Mouse (Mus musculus) 3T3-L1 (cell line): ENCODE measurements around the gene Ap3d1.

Experiments
- DNase-seq: peaks from one replicate; pipeline ENCODE4 v3.0.0-alpha.2; 2015; ENCODE audit warnings: low read depth, low spot score

Gene Ap3d1

DNA sequence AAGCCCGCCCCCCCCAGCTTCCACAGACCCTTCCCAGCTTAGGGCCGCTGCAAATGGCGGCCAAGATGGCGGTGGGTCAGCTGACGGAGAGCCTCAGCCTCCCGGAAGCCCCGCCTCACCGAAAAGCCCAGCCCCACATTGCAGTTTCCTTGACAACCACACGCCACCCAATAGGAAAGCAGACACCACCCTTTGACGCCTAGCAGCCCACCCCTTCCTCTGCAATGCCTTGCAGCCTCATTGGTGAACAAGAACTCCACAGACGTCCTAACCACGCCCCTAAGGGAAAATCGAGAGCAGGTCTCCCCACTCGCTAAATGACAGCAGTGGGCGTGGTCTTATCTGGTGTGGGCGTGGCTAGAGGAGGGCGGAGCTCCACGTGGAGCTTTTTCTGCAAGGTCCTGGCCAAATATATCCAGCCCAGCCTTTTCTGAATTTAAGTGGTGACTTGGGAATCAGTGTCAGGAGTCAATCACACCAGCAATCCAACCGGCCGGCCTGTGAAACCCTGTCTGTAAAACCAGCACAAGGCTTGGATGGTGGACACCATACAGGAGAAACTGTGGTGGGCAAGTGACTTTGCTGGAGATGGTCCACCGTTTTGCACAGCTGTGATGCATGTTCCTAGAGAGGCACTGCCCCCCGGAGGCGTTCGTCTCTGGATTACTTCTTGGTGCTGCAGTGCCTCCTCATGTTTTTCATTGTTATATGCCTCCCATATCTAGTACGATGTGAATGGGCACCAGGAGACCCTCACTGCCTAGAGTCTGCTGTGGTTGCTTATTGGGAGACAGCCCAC, at the start of gene Ap3d1:
TSS of gene Ap3d1 (minus strand) at position 85 of the 799 bp plus-strand sequence.
- DNase-seq: peak; percentile 100

DNA sequence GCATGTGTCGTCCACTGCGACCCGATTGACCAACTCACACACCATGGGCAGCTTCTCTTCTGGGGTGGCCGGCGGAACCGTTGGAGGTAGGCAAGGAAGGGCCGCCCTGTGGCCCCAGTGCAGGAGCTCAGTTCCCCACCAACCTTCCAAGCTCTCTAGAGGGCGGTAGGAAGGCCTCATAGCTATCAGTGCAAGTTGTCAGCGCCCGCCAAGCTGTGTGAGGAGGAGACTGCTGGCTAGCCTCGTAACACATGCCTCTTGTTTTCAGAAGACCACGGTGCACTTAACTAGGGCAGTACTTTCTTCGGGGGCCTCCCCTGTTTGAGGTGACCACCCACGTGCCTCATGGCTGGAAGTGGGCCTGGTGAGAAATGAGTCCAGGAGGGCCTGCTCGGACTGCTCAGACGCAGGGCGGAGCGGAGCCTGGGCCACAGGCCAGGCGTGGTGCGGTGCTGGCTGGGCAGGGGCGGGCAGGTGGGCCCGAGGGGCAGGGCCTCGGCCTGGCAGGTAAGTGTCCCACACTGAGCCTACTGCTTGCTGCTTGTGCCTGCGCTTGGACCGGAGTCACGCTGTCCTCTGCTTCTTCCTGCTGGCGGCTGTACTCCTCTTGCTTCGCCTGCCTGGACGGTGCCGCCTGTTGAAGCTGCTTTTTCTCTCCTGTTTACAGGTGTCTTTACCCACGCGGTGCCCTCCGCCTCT, 49.6 kb upstream of the Ap3d1 start:
- DNase-seq: no peak

DNA sequence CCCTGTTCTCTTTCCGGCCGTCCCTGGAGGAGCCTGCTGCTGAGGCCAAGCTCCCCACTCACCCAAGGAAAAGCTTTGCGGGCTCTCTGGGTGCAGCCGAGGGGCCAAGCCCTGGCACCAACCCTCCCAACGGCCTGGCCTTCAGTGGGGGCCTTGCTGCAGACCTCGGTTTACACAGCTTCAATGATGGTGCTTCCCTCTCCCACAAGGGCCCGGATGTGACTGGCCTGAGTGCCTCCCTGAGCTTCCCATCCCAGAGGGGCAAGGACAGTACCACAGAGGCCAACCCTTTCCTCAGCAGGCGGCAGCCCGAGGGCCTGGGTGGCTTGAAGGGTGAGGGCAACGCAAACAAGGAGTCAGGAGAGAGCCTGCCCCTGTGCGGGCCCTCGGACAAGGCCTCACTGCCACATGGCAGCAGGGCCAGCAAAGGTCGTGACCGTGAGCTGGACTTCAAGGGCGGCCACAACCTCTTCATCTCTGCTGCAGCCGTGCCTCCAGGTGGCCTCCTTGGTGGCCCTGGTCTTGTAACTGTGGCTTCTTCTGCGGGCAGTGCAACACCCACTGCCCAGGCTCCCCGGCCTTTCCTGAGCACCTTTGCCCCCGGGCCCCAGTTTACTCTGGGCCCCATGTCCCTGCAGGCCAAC, 48.8 kb upstream of the Ap3d1 start:
- no peak for DNase-seq

DNA sequence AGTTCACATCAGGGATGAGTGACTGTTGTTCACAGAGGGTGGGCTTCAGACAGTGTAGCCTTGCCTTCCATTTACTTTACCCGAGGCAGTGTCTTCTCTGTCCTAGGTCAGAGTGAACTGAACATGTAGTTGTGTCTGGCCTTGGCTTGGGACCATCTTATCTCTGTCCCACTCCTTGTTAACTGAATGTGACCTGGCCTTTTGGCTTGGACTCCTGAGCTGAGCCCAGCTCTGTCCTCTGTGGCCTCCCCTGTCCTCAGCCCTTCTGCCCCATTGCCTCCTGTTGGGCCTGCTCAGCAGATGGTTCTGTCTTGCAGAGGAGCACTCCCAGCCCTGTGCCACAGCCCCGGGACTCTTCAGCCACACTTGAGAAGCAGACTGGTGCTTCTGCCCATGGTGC, 45.5 kb upstream of the Ap3d1 start:
- no peak for DNase-seq

DNA sequence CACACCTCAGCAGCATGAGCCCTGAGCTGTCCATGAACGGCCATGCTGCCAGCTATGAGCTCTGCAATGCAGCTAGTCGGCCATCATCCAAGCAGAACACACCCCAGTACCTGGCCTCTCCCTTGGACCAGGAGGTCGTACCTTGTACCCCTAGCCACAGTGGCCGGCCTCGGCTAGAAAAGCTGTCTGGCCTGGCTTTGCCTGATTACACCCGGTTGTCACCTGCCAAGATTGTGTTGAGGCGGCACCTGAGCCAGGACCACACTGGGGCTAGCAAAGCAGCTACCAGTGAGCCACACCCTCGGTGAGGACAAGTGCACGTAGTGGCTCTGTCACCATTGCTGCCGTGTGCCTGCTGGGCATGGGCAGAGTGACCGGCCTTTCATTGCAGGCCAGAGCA, 43.9 kb upstream of the Ap3d1 start:
- no peak for DNase-seq

DNA sequence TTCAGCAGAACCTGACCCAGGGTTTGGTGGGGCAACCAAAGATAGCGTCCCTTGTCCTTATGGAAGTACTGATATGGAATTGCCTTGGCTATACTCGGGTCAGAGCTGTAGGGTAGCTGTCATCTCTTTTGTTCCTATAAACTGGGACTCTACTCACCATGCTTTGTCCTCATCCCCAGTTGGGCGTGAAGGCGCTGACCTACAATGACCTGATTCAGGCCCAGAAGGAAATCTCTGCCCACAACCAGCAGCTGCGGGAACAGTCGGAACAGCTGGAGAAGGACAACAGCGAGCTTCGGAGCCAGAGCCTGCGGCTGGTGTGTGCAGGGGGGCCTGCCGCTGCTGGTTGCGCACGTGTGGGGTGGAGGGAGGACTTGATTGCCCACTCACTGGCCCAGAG, 42.8 kb upstream of the Ap3d1 start:
- DNase-seq: no peak

DNA sequence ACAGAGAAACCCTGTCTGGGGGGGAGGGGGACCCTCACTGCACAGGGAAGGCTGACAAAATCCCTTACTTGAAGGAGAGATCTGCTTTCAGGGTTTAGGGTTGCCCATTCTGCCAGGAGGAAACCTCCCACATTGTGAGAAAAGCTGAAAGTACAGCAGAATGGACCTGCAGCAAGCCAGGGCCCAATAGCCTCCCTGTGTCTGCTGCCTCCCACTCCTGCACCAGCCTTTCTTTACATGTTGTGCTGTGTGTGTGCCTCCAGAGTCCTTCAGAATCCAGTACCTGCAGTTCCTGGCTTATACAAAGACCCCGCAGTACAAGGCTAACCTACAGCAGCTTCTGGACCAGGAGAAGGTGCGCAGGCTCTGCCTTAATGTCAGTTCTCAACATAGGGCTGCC, 42.2 kb upstream of the Ap3d1 start:
- DNase-seq: no peak

DNA sequence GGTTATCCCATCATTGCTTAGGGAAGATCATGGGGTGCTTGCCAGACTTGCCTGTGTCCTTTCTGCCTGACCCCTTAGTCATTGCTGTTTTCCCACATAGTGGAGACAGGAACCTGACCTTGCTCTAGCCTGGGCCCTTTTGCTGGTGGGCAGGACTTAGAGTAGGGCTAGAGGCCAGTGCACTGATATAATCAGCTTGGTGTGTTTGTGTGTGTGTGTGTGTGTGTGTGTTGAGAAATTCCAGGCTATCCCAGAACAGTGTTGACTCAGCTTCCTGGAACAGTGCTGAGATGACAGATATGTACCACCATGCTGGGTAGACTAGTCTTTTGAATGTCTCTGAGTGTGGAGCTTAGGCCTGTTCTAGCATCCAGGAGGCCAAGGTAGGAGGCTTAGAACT, 37.5 kb upstream of the Ap3d1 start:
- peak; percentile 38 for DNase-seq

DNA sequence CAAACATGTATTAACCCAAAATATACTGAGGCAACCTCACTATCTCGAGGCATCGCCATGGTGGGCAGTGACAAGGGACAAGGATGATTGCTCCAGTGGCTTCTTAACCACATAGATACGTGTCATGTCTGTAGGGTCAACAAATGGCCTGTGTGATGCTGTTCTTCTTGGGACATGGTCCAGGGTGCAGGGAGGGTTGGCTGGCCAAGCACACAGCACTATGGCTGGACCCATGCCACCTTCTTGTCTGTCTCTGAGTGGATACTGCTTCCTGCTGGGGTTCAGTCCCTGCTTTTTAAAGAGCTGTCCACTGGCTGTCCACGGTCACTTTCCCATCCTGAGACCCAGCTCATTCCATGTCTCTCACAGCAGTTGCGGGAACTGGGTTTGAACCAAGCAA, 35.1 kb upstream of the Ap3d1 start:
- no peak for DNase-seq

DNA sequence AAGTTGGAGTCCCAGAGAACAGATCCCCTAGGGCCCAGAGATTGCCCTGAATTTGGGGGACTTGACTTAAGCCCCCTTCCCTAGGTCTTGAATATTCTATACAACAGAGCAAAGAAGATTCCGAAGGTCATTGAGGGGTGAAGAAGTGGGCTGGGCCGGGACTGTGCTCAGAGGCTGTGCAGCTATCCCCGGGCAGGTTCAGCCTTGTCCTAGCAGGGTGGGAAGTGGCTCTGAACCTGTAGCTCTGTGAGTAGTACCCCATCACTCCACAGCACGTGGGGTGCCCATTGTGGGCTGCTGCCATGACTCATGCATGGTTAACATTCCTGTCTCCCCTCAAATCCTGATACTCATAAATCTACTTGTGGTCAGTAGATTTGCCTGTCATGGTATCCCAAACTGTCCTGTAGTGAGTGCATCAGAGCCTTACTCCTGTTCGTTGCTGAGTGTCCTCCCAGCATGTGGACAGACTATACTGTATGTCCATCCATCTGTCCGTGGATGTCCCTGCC, 34.4 kb upstream of the Ap3d1 start:
- peak; percentile 51 for DNase-seq

DNA sequence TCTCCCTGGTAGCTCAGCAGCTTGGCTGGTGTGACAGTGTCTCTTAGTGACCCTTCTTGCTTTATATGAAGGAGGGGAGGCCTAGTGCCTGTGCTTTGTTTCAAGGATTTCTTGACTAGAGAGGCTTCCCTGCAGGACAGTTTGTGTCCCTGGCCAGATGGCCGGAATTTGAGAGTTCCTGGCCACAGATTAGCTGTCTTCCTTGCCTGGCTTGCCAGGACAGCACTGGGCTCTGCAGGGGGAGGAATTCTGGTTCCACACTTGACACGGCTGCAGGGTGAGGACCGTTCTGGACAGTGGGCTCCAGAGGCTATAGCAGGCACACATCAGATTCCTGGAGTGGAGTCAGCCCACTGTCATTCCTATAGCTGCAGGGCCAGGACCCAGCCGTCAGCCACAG, 33.7 kb upstream of the Ap3d1 start:
- DNase-seq: no peak

DNA sequence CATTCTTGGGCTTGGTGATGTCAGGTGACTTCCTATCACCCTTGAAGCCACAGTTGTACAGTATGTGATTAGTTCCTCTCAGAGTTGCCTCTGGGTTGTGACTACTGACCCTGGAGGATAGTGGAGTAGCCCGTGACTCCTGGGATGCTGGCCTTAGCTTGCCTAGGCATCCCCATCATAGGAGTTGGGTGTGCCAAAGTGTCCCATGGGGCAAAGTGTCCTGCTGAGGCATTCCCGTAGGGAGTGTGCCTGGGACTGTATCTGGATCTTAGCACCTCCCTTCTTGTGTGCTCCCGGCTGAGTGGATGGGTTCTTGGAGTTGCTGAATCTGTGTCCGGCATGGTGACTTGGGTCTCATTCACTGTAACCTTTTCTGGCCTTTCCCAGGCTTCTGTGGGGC, 32.9 kb upstream of the Ap3d1 start:
- DNase-seq: no peak

DNA sequence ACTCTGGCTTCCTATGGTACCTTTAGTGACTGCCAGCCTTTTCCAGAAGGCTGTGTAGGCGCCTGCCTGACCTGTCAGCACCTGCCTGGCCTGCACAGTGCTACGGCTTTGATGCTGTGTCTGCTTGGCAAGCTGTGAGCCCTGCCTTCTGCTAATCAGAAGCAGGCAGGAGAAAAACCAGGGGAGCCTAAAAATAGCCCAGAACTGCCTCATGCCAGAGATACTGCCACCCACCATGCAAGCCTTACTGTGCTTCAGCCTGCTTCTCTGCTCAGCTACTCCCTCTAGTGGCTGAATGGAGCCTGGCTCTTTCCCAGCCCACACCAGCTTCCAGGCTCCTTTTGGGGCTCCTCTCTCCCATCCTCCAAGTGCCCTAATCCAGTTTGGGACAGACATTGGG, 32.5 kb upstream of the Ap3d1 start:
- DNase-seq: peak; percentile 90

DNA sequence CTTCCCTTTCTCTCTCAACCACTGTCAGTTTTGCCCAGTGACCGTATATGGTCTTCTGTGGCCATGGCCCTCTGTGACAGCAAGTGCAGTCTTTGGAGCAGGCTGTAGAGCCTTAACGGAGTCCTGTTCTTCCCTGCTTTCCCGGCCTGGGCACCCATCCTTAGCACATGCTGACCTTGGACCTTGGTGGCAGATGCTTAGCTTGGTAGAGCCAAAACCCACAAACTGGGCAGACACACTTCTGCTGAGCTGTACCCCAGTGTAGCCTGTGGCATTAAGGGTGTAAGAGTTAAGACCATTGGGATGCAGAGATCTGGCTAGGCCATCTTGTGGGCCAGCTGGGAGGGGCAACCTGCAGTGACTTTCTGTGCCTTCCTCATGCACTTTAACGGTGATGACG, 31.8 kb upstream of the Ap3d1 start:
- no peak for DNase-seq

DNA sequence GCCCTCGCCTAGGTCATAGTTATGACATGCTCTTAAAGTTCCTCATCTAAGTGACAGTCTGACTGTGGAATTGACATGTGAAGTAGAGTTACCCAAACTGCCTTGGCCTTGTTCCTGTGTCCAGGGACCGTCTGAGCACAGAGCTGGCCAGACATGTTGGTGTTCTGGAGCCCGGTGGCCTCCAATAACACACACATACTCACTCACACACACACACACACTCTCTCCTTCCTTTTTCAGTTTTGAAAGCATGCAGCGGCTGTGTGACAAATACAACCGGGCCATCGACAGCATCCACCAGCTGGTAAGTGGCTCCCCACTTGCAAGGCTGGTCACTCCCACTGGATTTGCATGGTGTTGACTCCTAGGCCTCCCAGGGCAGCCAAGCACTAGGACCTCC, 26.3 kb upstream of the Ap3d1 start:
- DNase-seq: no peak

DNA sequence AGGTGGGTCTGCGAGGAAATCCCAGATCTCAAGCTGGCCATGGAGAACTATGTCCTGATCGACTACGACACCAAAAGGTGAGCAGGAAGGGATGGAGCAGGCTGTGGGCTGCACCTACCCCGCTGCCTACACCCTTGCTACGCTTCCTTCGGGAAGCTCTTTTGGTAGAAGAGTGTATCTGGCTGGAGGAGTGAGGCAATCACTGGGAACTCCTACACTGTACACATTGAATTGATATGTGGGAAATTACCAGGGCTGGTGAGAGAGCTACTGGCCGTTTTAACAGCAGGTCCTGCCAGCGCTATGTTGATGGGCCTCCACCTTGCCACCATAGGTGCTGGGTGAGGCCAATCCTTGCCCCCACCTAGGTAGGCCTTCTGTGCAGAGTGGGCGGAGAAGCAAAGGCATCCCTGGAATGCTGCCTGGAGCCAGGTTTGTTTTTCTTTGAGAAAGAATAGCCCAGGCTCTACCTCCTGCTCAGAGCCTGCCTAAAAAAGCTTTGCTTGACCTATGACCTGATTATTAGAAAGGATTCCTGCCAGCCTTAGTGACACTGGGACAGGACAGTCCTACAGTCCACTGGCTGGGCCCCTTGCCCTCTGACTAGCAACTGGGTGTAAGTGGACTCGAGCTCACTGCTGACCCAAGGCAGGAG, 24.2 kb upstream of the Ap3d1 start:
- DNase-seq: no peak

DNA sequence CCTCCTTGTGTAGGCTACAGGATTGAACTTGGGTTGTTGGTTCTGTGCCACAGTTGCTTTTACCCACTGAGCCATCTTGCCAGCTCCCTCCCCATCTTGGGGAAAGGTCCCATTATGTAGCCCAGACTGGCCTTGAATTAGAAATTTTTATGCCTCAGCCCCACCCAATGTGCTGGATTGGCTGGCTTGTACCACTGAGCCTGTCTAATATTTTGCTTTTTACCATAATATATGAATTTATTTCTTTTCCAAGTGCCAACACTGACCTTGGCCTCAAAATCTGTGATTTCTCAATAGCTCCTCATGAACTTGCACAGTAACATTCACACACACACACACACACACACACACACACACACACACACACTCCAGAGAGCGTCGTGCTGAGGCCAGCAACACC, 23.7 kb upstream of the Ap3d1 start:
- no peak for DNase-seq

DNA sequence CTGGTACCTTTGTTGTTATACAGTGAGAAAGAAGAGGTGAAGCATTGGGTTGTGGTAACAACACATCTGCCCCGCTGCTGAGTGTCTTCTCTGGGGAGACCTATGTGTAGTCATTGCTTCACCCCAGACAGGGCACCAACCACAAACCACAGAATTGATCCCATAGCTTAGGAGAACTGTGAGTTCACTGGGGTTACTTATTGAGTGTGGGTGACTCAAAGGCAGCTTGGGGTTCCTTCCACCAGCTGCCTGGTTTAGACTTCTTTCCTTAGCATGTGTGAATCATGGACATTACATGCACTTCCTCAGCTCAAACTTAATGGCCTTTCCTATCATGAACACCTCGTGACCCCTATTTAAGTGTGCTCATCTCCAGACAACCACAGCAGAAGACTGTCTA, 21.4 kb upstream of the Ap3d1 start:
- peak; percentile 42 for DNase-seq

DNA sequence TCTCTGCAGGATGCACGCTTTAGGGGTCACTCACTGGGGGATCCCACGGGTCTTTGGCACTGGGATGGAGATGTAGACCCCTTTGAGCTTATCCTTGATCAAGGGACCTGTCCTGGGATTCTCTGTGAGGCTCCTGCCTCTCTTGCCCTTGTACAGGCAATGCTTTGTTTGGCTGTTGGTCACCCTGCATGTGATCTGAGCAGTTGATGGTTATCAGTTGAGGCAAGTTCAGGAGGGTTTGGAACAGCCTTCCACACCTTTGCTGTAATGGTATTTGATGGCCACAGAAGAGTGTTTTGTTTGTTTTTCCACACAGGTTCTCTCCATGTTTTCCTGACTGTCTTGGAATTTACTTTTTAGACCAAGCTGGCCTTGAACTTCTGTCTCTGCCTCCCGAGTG, 19.8 kb upstream of the Ap3d1 start:
- no peak for DNase-seq

DNA sequence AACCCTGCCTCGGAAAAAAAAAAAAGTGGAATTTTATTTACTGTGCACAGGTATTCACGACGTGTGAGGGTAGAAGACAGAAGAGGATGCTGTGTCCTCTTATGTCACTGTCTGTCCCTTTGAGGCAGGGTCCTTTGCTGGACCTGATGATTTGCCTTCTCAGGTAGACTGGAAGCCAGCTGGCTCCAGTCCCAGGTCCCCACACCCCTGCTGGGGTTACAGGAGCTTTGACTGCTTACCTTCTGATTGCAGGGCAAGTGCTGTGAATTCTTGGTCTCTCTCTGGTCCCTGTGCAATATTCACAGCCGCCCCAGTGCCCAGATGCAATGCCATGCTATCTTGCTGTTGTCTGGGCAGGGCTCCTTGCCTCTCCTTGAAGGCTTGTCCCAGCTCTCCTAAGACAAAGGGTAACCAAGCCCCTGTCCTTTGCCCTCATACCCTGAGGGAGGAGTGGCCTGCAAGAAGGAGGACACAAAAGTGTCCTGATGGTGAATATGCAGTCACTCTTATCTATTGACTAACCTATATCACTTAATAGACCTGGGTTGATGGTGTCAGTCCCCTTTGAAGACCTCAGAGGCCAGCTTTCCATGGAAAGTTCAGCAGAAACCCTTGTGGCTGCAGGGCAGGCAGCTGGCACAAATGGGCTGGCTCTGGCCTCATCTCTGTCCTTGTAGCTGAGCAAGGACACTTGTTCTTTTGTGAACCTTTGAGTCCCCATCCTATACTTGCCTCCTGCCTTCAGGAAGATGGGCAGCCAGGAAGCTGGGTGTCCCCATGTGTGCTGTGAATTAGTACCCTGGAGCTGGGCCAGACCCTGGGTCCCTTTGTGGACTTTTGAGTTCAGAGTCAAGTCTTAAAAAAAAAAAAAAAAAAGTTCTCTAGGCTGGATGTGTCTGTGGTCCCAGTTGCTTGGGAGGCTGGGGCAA, 18.8 kb upstream of the Ap3d1 start:
- DNase-seq: no peak

DNA sequence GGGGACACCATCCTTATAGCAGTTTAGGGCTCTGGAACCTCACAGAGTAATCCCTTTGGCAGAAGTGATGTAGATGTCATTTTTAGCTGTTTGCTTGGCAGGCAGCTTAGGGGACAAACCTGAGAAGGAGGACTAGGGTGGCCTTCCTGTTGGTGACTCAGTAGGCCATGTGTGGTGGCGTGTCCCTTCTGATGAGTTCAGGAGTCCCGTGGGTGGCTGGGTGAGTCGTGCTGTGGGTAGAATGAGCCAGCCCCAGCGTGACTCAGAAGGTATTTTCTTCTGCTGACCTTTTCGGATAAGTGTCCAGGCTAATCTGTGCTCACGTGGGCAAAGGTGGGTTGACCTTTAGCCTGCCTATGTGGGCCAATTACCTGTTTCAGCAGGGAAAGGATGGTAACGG, 16.6 kb upstream of the Ap3d1 start:
- peak; percentile 56 for DNase-seq
